Mouse (Mus musculus) lung, embryonic 14.5 days (tissue): ENCODE results near the gene Zgrf1. TPM values are rescaled to one million over a fixed set of nuclear protein-coding genes. Genes with fewer than 3 reads are reported as not detected.

Experiments
- ATAC-seq: fragments of 200-750 bp; cut with Nextera tagmentation; 2 replicates; pipeline ENCODE4 v1.8.0; 2017; ENCODE audit warnings: mild to moderate bottlenecking, moderate TSS enrichment, moderate library complexity; ENCODE audit not compliant: insufficient read depth
- DNase-seq: peaks from one replicate; pipeline ENCODE4 v3.0.0-alpha.2; 2015
- H3K27ac ChIP-seq: fragments of 300-500 bp; sonication (generic); 2 replicates; pipeline ENCODE4 v1.5.1; 2014; ENCODE audit warnings: low read depth, mild to moderate bottlenecking, moderate library complexity
- H3K27me3 ChIP-seq: fragments of 300-500 bp; sonication (generic); 2 replicates; pipeline ENCODE4 v1.6.1; 2014; ENCODE audit warnings: low read length, control low read depth; ENCODE audit not compliant: insufficient read depth
- H3K36me3 ChIP-seq: fragments of 300-500 bp; sonication (generic); 2 replicates; pipeline ENCODE4 v1.6.1; 2014; ENCODE audit warnings: control low read depth; ENCODE audit not compliant: insufficient read depth
- H3K4me1 ChIP-seq: fragments of 300-500 bp; sonication (generic); 2 replicates; pipeline ENCODE4 v1.6.1; 2014; ENCODE audit warnings: antibody characterized with exemption, control low read depth; ENCODE audit not compliant: insufficient read depth
- H3K4me2 ChIP-seq: fragments of 300-500 bp; sonication (generic); 2 replicates; pipeline ENCODE4 v1.6.1; 2014; ENCODE audit warnings: mild to moderate bottlenecking
- H3K4me3 ChIP-seq: fragments of 300-500 bp; sonication (generic); 2 replicates; pipeline ENCODE4 v1.5.1; 2014; ENCODE audit warnings: low read depth, low read length
- H3K9ac ChIP-seq: fragments of 300-500 bp; sonication (generic); 2 replicates; pipeline ENCODE4 v1.6.1; 2014
- H3K9me3 ChIP-seq: fragments of 300-500 bp; sonication (generic); 2 replicates; pipeline ENCODE4 v1.6.1; 2016; ENCODE audit warnings: low read depth, low read length, control low read depth
- CTCF ChIP-seq: IDR thresholded peaks from 2 replicates; pipeline ENCODE4 v1.5.1; 2016; ENCODE audit warnings: antibody characterized with exemption, low read depth
- WGBS: fragments of 180-500 bp; shearing (Covaris S2); extraction: QIAGEN DNeasy Blood & Tissue Kit; methylation state at CpG from one replicate; pipeline ENCODE4 v1.1.7; 2014; 5-methylcytosine and 5-hydroxymethylcytosine counted together
- polyA plus RNA-seq: library from polyadenylated mRNA; unstranded; fragments of >200 nt; fragmentation: Nextera tagmentation; extraction: Ambion mirVana; gene quantifications from 2 replicates; pipeline ENCODE4 v1.2.1, GENCODE M21; 2014

The Zgrf1 gene
- polyA plus RNA-seq, 1 experiment from 2014 or later, result 14.0 TPM

- no peak for ATAC-seq
- Histone ChIP-seq H3K4me3 (no peak overlapping the region), H3K9ac (no peak overlapping the region), H3K27ac (no peak overlapping the region), H3K27me3 (no peaks in the 10 kb centered on the region), H3K36me3 (peaks cover 38% of the 10 kb centered on the region), H3K4me2 (no peak overlapping the region), H3K4me1 (no peaks in the 10 kb centered on the region), H3K9me3 (no peaks in the 10 kb centered on the region)
- WGBS, result 61% methylated on average over 6 of the region's 6 CpGs
- TF ChIP-seq CTCF, result no peak
- DNase-seq, result no peak
Measured at GRCm38 (mm10) chr3:127539193-127539592, 14.1 kb upstream of the Zgrf1 start.

GRCm38 (mm10) chr3:127543976-127544375 is 9.3 kb upstream of the Zgrf1 start:
- ATAC-seq, result no peak
- H3K4me2 ChIP-seq, result no peak overlapping the region
- H3K36me3 ChIP-seq, result peaks cover 60% of the 10 kb centered on the region
- no peaks in the 10 kb centered on the region for H3K9me3 ChIP-seq
- H3K27me3 ChIP-seq, result no peaks in the 10 kb centered on the region
- WGBS, result 79% methylated on average over 4 of the region's 4 CpGs
- no peak overlapping the region for H3K9ac ChIP-seq
- H3K4me1 ChIP-seq, result no peaks in the 10 kb centered on the region
- no peak overlapping the region for H3K27ac ChIP-seq
- H3K4me3 ChIP-seq, result no peak overlapping the region
- no peak for DNase-seq
- TF ChIP-seq CTCF, result no peak

- no peak overlapping the region for H3K27ac ChIP-seq
- no peaks in the 10 kb centered on the region for H3K4me1 ChIP-seq
- H3K27me3 ChIP-seq, result no peaks in the 10 kb centered on the region
- DNase-seq (no peak), ATAC-seq (no peak)
- H3K9ac ChIP-seq, result no peak overlapping the region
- H3K9me3 ChIP-seq, result no peaks in the 10 kb centered on the region
- no peak overlapping the region for H3K4me2 ChIP-seq
- no peak for TF ChIP-seq CTCF
- H3K4me3 ChIP-seq, result no peak overlapping the region
- H3K36me3 ChIP-seq, result peaks cover 57% of the 10 kb centered on the region
- 36% methylated on average over 5 of the region's 5 CpGs for WGBS
Measured at GRCm38 (mm10) chr3:127544610-127545121, 8.6 kb upstream of the Zgrf1 start.

- Histone ChIP-seq H3K9me3 (no peaks in the 10 kb centered on the region), H3K4me2 (no peak overlapping the region), H3K9ac (no peak overlapping the region), H3K27ac (no peak overlapping the region), H3K4me3 (no peak overlapping the region), H3K36me3 (peaks cover 39% of the 10 kb centered on the region), H3K4me1 (no peaks in the 10 kb centered on the region), H3K27me3 (no peaks in the 10 kb centered on the region)
- WGBS, result 40% methylated on average over 4 of the region's 5 CpGs
- ATAC-seq, result no peak
- TF ChIP-seq CTCF, result peak; percentile 53; the same call in 1 of the 2 replicates
- peak; percentile 51 for DNase-seq
Measured at GRCm38 (mm10) chr3:127547882-127548281, 5.4 kb upstream of the Zgrf1 start.

GRCm38 (mm10) chr3:127552434-127552972 is 786 bp upstream of the Zgrf1 start:
- H3K4me1 ChIP-seq, result no peaks in the 10 kb centered on the region
- H3K27ac ChIP-seq, result peak overlapping the region; percentile 93
- DNase-seq (no peak), ATAC-seq (no peak)
- TF ChIP-seq CTCF, result no peak
- no peaks in the 10 kb centered on the region for H3K9me3 ChIP-seq
- peak overlapping the region; percentile 66 for H3K9ac ChIP-seq
- H3K36me3 ChIP-seq, result peaks cover 15% of the 10 kb centered on the region; the same call in 1 of the 2 replicates
- H3K27me3 ChIP-seq, result no peaks in the 10 kb centered on the region
- peak overlapping the region; percentile 57 for H3K4me2 ChIP-seq
- H3K4me3 ChIP-seq, result peak overlapping the region; percentile 80
- WGBS, result 7% methylated on average over 10 of the region's 13 CpGs

GRCm38 (mm10) chr3:127553720-127554043 is 393 bp downstream of the Zgrf1 start:
- no peaks in the 10 kb centered on the region for H3K9me3 ChIP-seq
- under 1% methylated on average over 4 of the region's 4 CpGs for WGBS
- H3K27me3 ChIP-seq, result no peaks in the 10 kb centered on the region
- H3K4me3 ChIP-seq, result peak overlapping the region; percentile 80
- H3K4me2 ChIP-seq, result peak overlapping the region; percentile 57
- peaks cover 20% of the 10 kb centered on the region; the same call in 1 of the 2 replicates for H3K36me3 ChIP-seq
- no peak for ATAC-seq
- no peak for TF ChIP-seq CTCF
- H3K4me1 ChIP-seq, result no peaks in the 10 kb centered on the region
- H3K9ac ChIP-seq, result peak overlapping the region; percentile 73
- H3K27ac ChIP-seq, result peak overlapping the region; percentile 93; the same call in 1 of the 2 replicates
- DNase-seq, result no peak

- Histone ChIP-seq H3K27me3 (no peaks in the 10 kb centered on the region), H3K27ac (no peak overlapping the region), H3K9ac (peak overlapping the region; percentile 73; the same call in 1 of the 2 replicates), H3K36me3 (peaks cover 25% of the 10 kb centered on the region; the same call in 1 of the 2 replicates), H3K4me3 (peak overlapping the region; percentile 80), H3K4me2 (peak overlapping the region; percentile 57), H3K9me3 (no peaks in the 10 kb centered on the region), H3K4me1 (no peaks in the 10 kb centered on the region)
- TF ChIP-seq CTCF, result peak; percentile 37
- DNase-seq (peak; percentile 81), ATAC-seq (no peak)
- WGBS, result 34% methylated on average over 5 of the region's 5 CpGs
Measured at GRCm38 (mm10) chr3:127554723-127555122, 1.4 kb downstream of the Zgrf1 start.

- Histone ChIP-seq H3K4me2 (no peak overlapping the region), H3K27ac (no peak overlapping the region), H3K9ac (no peak overlapping the region), H3K36me3 (peaks cover 50% of the 10 kb centered on the region), H3K27me3 (no peaks in the 10 kb centered on the region), H3K9me3 (no peaks in the 10 kb centered on the region), H3K4me1 (no peaks in the 10 kb centered on the region), H3K4me3 (no peak overlapping the region)
- ATAC-seq, result no peak
- DNase-seq, result peak; percentile 18
- TF ChIP-seq CTCF, result no peak; the same call in 1 of the 2 replicates
Measured at GRCm38 (mm10) chr3:127558201-127558600, 4.9 kb downstream of the Zgrf1 start.
